ENCODE assay signal across 18 mouse cellular contexts in genomic region chr1:23773039-23773438, GRCm38 (mm10). TPM values are rescaled to one million over a fixed set of nuclear protein-coding genes. Genes with fewer than 3 reads are reported as not detected.
"Had no signal": no experiment of that assay in that cellular context is flagged by ENCODE, and none has a peak within 500 bp of the region (broad histone marks: within the 10 kb centered on the region; RNA-seq: fewer than 3 reads in every experiment).

No protein-coding gene starts in this region.

- H3K4me1 ChIP-seq: stomach, embryonic 15.5 days had no signal

- H3K4me3 ChIP-seq: neural tube, embryonic 12.5 days; neural tube, embryonic 13.5 days; neural tube, embryonic 15.5 days; stomach, embryonic 15.5 days had no signal

- H3K27me3 ChIP-seq: neural tube, embryonic 12.5 days; neural tube, embryonic 13.5 days; neural tube, embryonic 15.5 days; stomach, embryonic 15.5 days had no signal

- H3K4me2 ChIP-seq: neural tube, embryonic 12.5 days; neural tube, embryonic 13.5 days; neural tube, embryonic 15.5 days; stomach, embryonic 15.5 days had no signal

- H3K36me3 ChIP-seq: neural tube, embryonic 12.5 days; neural tube, embryonic 13.5 days; neural tube, embryonic 15.5 days; stomach, embryonic 15.5 days had no signal

- DNase-seq: retina, postnatal 1 day; right cerebral cortex, adult 18-20 months; right cerebral cortex, postnatal 14 days; right cerebral cortex, postnatal 4 days; spleen, adult 18-20 months; thymus, adult 18-20 months; thymus, adult 2 months; thymus, postnatal 14 days; thymus, postnatal 25 days; thymus, postnatal 36 days; thymus, postnatal 4 days had no signal

- H3K9me3 ChIP-seq: neural tube, embryonic 12.5 days; neural tube, embryonic 13.5 days; neural tube, embryonic 15.5 days; stomach, embryonic 15.5 days had no signal

- H3K9ac ChIP-seq: neural tube, embryonic 12.5 days; neural tube, embryonic 13.5 days; neural tube, embryonic 15.5 days; stomach, embryonic 15.5 days had no signal

- H3K27ac ChIP-seq: neural tube, embryonic 12.5 days; neural tube, embryonic 13.5 days; neural tube, embryonic 15.5 days; stomach, embryonic 15.5 days; stomach, postnatal 0 days had no signal

RNA-seq across cellular contexts. Expression of gene B3gat2, which starts 11.5 kb away (rescaled TPM):
- polyA plus RNA-seq: small intestine, adult 2 months; spleen, adult 2 months had no signal
